Mouse (Mus musculus) embryonic facial prominence, embryonic 14.5 days (tissue): ENCODE measurements around the gene Cad. TPM values are rescaled to one million over a fixed set of nuclear protein-coding genes. Genes with fewer than 3 reads are reported as not detected.
"Not testable (repeated sequence)": the region's sequence is repeated elsewhere in the genome, so short reads cannot be mapped to it uniquely, and the experiment has no call there.

Experiments used
- ATAC-seq: fragments of 200-750 bp; cut with Nextera tagmentation; 2 replicates; pipeline ENCODE4 v1.8.0; 2017; ENCODE audit warnings: low read depth, moderate number of reproducible peaks, moderate TSS enrichment
- DNase-seq: peaks from one replicate; pipeline ENCODE4 v3.0.0-alpha.2; 2015; ENCODE audit warnings: low spot score
- H3K27ac ChIP-seq: fragments of 300-500 bp; sonication (generic); replicated peaks from 2 replicates; pipeline ENCODE4 v1.5.1; 2014; ENCODE audit warnings: low read depth, mild to moderate bottlenecking, low read length, moderate library complexity
- H3K27me3 ChIP-seq: fragments of 300-500 bp; sonication (generic); replicated peaks from 2 replicates; pipeline ENCODE4 v1.6.1; 2014; ENCODE audit warnings: low read length; ENCODE audit not compliant: control insufficient read depth, insufficient read depth
- H3K36me3 ChIP-seq: fragments of 300-500 bp; sonication (generic); 2 replicates; pipeline ENCODE4 v1.6.1; 2014; ENCODE audit warnings: low read length, mixed read lengths; ENCODE audit not compliant: control insufficient read depth, insufficient read depth
- H3K4me1 ChIP-seq: fragments of 300-500 bp; sonication (generic); 2 replicates; pipeline ENCODE4 v1.6.1; 2014; ENCODE audit warnings: antibody characterized with exemption, low read length; ENCODE audit not compliant: control insufficient read depth, insufficient read depth
- H3K4me2 ChIP-seq: fragments of 300-500 bp; sonication (generic); 2 replicates; pipeline ENCODE4 v1.6.1; 2014; ENCODE audit warnings: low read depth, mild to moderate bottlenecking, low read length, moderate library complexity, mixed read lengths
- H3K4me3 ChIP-seq: fragments of 300-500 bp; sonication (generic); 2 replicates; pipeline ENCODE4 v1.5.1; 2014; ENCODE audit warnings: low read depth, mild to moderate bottlenecking, low read length
- H3K9ac ChIP-seq: fragments of 300-500 bp; sonication (generic); 2 replicates; pipeline ENCODE4 v1.6.1; 2014; ENCODE audit warnings: low read depth, mild to moderate bottlenecking, low read length, moderate library complexity, mixed read lengths
- H3K9me3 ChIP-seq: fragments of 300-500 bp; sonication (generic); 2 replicates; pipeline ENCODE4 v1.6.1; 2016; ENCODE audit warnings: low read length; ENCODE audit not compliant: control insufficient read depth
- WGBS: fragments of 180-500 bp; shearing (Covaris S2); extraction: QIAGEN DNeasy Blood & Tissue Kit; methylation state at CpG from one replicate; pipeline ENCODE4 v1.1.7; 2014; 5-methylcytosine and 5-hydroxymethylcytosine counted together
- polyA plus RNA-seq: library from polyadenylated mRNA; unstranded; fragments of >200 nt; fragmentation: Nextera tagmentation; extraction: Ambion mirVana; gene quantifications from 2 replicates; pipeline ENCODE4 v1.2.1, GENCODE M21; 2014

The Cad gene
- polyA plus RNA-seq, 1 experiment from 2014 or later: 29.1 TPM

GRCm38 (mm10) chr5:31034669-31035068 is 19.9 kb upstream of the Cad start:
- Histone ChIP-seq H3K27me3 (no peaks in the 10 kb centered on the region), H3K9me3 (no peaks in the 10 kb centered on the region), H3K4me1 (no peaks in the 10 kb centered on the region), H3K27ac (no peak overlapping the region), H3K36me3 (peaks cover 31% of the 10 kb centered on the region), H3K4me3 (no peak overlapping the region), H3K9ac (no peak overlapping the region), H3K4me2 (no peak overlapping the region)
- WGBS: 85% methylated on average over 6 of the region's 6 CpGs
- ATAC-seq (no peak), DNase-seq (no peak)

- H3K4me2 ChIP-seq, H3K27ac ChIP-seq, H3K27me3 ChIP-seq, H3K9me3 ChIP-seq, H3K9ac ChIP-seq, H3K4me3 ChIP-seq, DNase-seq, H3K4me1 ChIP-seq, ATAC-seq: not testable (repeated sequence)
- 86% methylated on average over 11 of the region's 11 CpGs for WGBS
- H3K36me3 ChIP-seq: peaks cover 40% of the 10 kb centered on the region
These were observed 18.0 kb upstream of the Cad start for GRCm38 (mm10) chr5:31036556-31036955.

GRCm38 (mm10) chr5:31038171-31038845 is 16.3 kb upstream of the Cad start:
- no peak overlapping the region for H3K9ac ChIP-seq
- DNase-seq (no peak), ATAC-seq (no peak)
- no peaks in the 10 kb centered on the region for H3K4me1 ChIP-seq
- no peak overlapping the region for H3K4me3 ChIP-seq
- WGBS: 92% methylated on average over 7 of the region's 7 CpGs
- H3K9me3 ChIP-seq: no peaks in the 10 kb centered on the region
- no peak overlapping the region for H3K27ac ChIP-seq
- H3K4me2 ChIP-seq: no peak overlapping the region
- peaks cover 52% of the 10 kb centered on the region for H3K36me3 ChIP-seq
- H3K27me3 ChIP-seq: no peaks in the 10 kb centered on the region

- WGBS: 91% methylated on average over 6 of the region's 6 CpGs
- Histone ChIP-seq H3K36me3 (peaks cover 18% of the 10 kb centered on the region; the same call in 1 of the 2 replicates), H3K4me1 (no peaks in the 10 kb centered on the region; the same call in 1 of the 2 replicates), H3K27me3 (no peaks in the 10 kb centered on the region), H3K4me3 (no peak overlapping the region), H3K27ac (no peak overlapping the region), H3K4me2 (no peak overlapping the region), H3K9me3 (no peaks in the 10 kb centered on the region), H3K9ac (no peak overlapping the region)
- DNase-seq: no peak
- ATAC-seq: no peak
These were observed 8.2 kb upstream of the Cad start for GRCm38 (mm10) chr5:31046416-31046815.

GRCm38 (mm10) chr5:31047074-31047473 is 7.5 kb upstream of the Cad start:
- DNase-seq: no peak
- peak overlapping the region; percentile 90; the same call in 1 of the 2 replicates for H3K9ac ChIP-seq

GRCm38 (mm10) chr5:31047848-31048762 is 6.5 kb upstream of the Cad start, which contains the start of gene Atraid:
Gene Atraid (plus strand): TSS chr5:31048312.
- H3K36me3 ChIP-seq: peaks cover 18% of the 10 kb centered on the region
- H3K9me3 ChIP-seq: no peaks in the 10 kb centered on the region
- peak within 1 kb of the TSS; percentile 95 for H3K27ac ChIP-seq
- H3K4me2 ChIP-seq: peak within 1 kb of the TSS; percentile 70
- no peaks in the 10 kb centered on the region for H3K27me3 ChIP-seq
- DNase-seq (peak; percentile 98), ATAC-seq (peak; percentile 96)
- WGBS: under 1% methylated on average over 61 of the region's 73 CpGs
- no peaks in the 10 kb centered on the region; the same call in 1 of the 2 replicates for H3K4me1 ChIP-seq
- peak within 1 kb of the TSS; percentile 90 for H3K9ac ChIP-seq
- H3K4me3 ChIP-seq: peak within 1 kb of the TSS; percentile 81

More at GRCm38 (mm10) chr5:31047074-31047473, 7.5 kb upstream of the Cad start:
- Histone ChIP-seq H3K36me3 (peaks cover 14% of the 10 kb centered on the region; the same call in 1 of the 2 replicates), H3K4me2 (peak overlapping the region; percentile 70), H3K4me1 (no peaks in the 10 kb centered on the region; the same call in 1 of the 2 replicates), H3K27ac (no peak overlapping the region), H3K4me3 (peak overlapping the region; percentile 81), H3K9me3 (no peaks in the 10 kb centered on the region), H3K27me3 (no peaks in the 10 kb centered on the region)
- WGBS: 66% methylated on average over 5 of the region's 5 CpGs
- ATAC-seq: no peak

GRCm38 (mm10) chr5:31048763-31049641 is 5.6 kb upstream of the Cad start, which contains the start of gene Slc5a6:
Gene Slc5a6 (minus strand): TSS chr5:31048924.
- H3K9me3 ChIP-seq: no peaks in the 10 kb centered on the region
- H3K36me3 ChIP-seq: peaks cover 13% of the 10 kb centered on the region
- peak within 1 kb of the TSS; percentile 70 for H3K4me2 ChIP-seq
- H3K27ac ChIP-seq: peak within 1 kb of the TSS; percentile 95
- peak within 1 kb of the TSS; percentile 81 for H3K4me3 ChIP-seq
- H3K4me1 ChIP-seq: no peaks in the 10 kb centered on the region; the same call in 1 of the 2 replicates
- peak; percentile 34 for ATAC-seq
- WGBS: under 1% methylated on average over 23 of the region's 23 CpGs
- peak; percentile 83 for DNase-seq
- no peaks in the 10 kb centered on the region for H3K27me3 ChIP-seq
- H3K9ac ChIP-seq: peak within 1 kb of the TSS; percentile 90

- no peak overlapping the region for H3K4me2 ChIP-seq
- no peak for DNase-seq
- H3K4me1 ChIP-seq: no peaks in the 10 kb centered on the region; the same call in 1 of the 2 replicates
- no peaks in the 10 kb centered on the region for H3K9me3 ChIP-seq
- H3K27me3 ChIP-seq: no peaks in the 10 kb centered on the region
- H3K27ac ChIP-seq: no peak overlapping the region
- H3K9ac ChIP-seq: no peak overlapping the region
- peaks cover 13% of the 10 kb centered on the region for H3K36me3 ChIP-seq
- ATAC-seq: no peak
- H3K4me3 ChIP-seq: no peak overlapping the region
These were observed 4.2 kb upstream of the Cad start for GRCm38 (mm10) chr5:31050427-31050826.
